Mouse (Mus musculus) midbrain, embryonic 12.5 days (tissue): ENCODE results near the gene AC124108.1. TPM values are rescaled to one million over a fixed set of nuclear protein-coding genes. Genes with fewer than 3 reads are reported as not detected.
A peak's percentile ranks its signal among the peaks of the same experiment; 100 is the strongest.

Experiments used
- ATAC-seq: fragments of 200-750 bp; cut with Nextera tagmentation; 2 replicates; pipeline ENCODE4 v1.8.0; 2017; ENCODE audit warnings: low read depth, moderate TSS enrichment, moderate library complexity; ENCODE audit not compliant: low FRiP score
- H3K27ac ChIP-seq: fragments of 300-500 bp; sonication (generic); replicated peaks from 2 replicates; pipeline ENCODE4 v1.5.1; 2016; ENCODE audit warnings: mild to moderate bottlenecking
- H3K27me3 ChIP-seq: fragments of 300-500 bp; sonication (generic); 2 replicates; pipeline ENCODE4 v1.6.1; 2016; ENCODE audit warnings: mild to moderate bottlenecking
- H3K36me3 ChIP-seq: fragments of 300-500 bp; sonication (generic); 2 replicates; pipeline ENCODE4 v1.6.1; 2016
- H3K4me1 ChIP-seq: fragments of 300-500 bp; sonication (generic); 2 replicates; pipeline ENCODE4 v1.6.1; 2016
- H3K4me2 ChIP-seq: fragments of 300-500 bp; sonication (generic); replicated peaks from 2 replicates; pipeline ENCODE4 v1.6.1; 2016; ENCODE audit warnings: mild to moderate bottlenecking, moderate library complexity
- H3K4me3 ChIP-seq: fragments of 300-500 bp; sonication (generic); 2 replicates; pipeline ENCODE4 v1.5.1; 2016; ENCODE audit warnings: mild to moderate bottlenecking
- H3K9ac ChIP-seq: fragments of 300-500 bp; sonication (generic); replicated peaks from 2 replicates; pipeline ENCODE4 v1.6.1; 2016; ENCODE audit warnings: mild to moderate bottlenecking, moderate library complexity
- H3K9me3 ChIP-seq: fragments of 300-500 bp; sonication (generic); 2 replicates; pipeline ENCODE4 v1.6.1; 2016; ENCODE audit warnings: mild to moderate bottlenecking
- WGBS: fragments of 180-500 bp; shearing (Covaris S2); methylation state at CpG from one replicate; pipeline ENCODE4 v1.1.7; 2016; 5-methylcytosine and 5-hydroxymethylcytosine counted together
- polyA plus RNA-seq: library from polyadenylated mRNA; unstranded; fragments of >200 nt; fragmentation: Nextera tagmentation; extraction: Ambion mirVana; gene quantifications from 2 replicates; pipeline ENCODE4 v1.2.1, GENCODE M21; 2016

Gene AC124108.1
- polyA plus RNA-seq, 1 experiment from 2014 or later, result 6.1 TPM

GRCm38 (mm10) chr1:132168115-132168767 is 23.0 kb upstream of the AC124108.1 start:
- ATAC-seq, result peak; percentile 75
- Histone ChIP-seq H3K27me3 (peaks cover 29% of the 10 kb centered on the region), H3K9ac (no peak overlapping the region; the same call in 1 of the 2 replicates), H3K4me1 (peaks cover 32% of the 10 kb centered on the region), H3K4me3 (peak overlapping the region; percentile 19), H3K27ac (peak overlapping the region; percentile 71), H3K36me3 (no peaks in the 10 kb centered on the region), H3K9me3 (no peaks in the 10 kb centered on the region), H3K4me2 (peak overlapping the region; percentile 48)
- WGBS, result 11% methylated on average over 12 of the region's 12 CpGs

DNA sequence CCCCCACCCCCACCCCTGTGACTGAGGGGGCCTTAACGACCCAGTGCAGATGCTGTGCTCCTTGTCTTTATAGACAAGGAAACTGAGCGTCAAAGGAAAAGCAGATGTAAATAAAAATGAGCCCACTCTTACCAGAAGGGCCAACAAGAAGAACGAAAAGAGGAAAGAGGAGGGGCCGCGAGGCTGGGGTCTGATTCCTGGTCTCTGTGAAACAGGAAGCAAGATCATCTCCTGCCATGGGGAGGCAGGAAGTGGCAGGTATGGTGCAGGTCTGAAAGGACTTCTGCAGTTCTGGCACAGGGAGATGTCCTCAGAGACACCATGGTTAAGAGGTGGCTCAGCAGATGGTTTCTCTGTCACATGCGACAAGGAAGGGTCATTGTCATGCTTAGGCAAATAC is 20.6 kb upstream of the AC124108.1 start:
- Histone ChIP-seq H3K4me2 (no peak overlapping the region), H3K9ac (no peak overlapping the region), H3K27me3 (peaks cover 23% of the 10 kb centered on the region), H3K9me3 (no peaks in the 10 kb centered on the region), H3K4me3 (no peak overlapping the region), H3K27ac (no peak overlapping the region), H3K36me3 (no peaks in the 10 kb centered on the region), H3K4me1 (peaks cover 23% of the 10 kb centered on the region)
- ATAC-seq, result no peak
- WGBS, result 52% methylated on average over 6 of the region's 6 CpGs

DNA sequence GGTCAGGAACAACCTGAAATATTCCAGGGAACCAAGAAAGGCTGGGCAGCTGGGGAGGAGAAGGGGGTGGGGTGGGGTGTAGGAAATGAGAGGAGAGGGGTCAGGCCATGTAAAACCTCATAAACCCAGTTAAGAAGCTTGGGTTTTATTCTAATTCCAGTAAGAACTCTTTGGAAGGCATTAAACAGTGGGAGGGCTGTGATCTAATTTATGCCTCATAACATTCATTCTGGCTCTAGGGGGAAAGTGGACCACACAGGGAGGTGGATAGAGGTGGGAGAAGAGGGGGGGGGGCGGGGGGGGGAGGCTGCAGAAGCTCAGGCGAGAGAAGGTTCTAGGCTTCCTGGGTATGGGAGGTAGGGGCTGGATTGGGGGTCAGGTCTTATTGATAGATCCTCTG is 19.6 kb upstream of the AC124108.1 start:
- 0% methylated on average over 1 of the region's 2 CpGs for WGBS
- Histone ChIP-seq H3K36me3 (no peaks in the 10 kb centered on the region), H3K4me3 (no peak overlapping the region), H3K4me2 (no peak overlapping the region), H3K27me3 (peaks cover 23% of the 10 kb centered on the region), H3K27ac (no peak overlapping the region), H3K9ac (no peak overlapping the region), H3K4me1 (peaks cover 23% of the 10 kb centered on the region), H3K9me3 (no peaks in the 10 kb centered on the region)
- no peak for ATAC-seq

DNA sequence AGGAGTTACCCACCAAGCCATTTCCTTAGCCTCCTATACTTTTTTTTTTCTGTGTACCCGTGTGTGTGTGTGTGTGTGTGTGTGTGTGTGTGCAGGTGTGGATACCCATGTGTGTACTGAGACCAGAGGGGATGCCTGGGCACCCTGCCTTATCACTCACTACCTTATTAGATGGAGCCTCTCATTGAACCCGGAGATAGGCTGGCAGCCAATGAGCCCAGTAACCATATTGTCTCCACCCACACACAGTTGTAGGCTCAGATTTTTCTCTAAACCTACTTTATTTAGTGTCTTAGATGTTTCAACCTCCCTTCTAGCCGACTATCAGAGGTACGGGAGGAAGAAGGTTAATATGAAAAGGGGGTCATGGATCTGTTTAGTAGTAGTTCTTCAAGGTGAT is 5.0 kb upstream of the AC124108.1 start:
- peaks cover 21% of the 10 kb centered on the region for H3K27me3 ChIP-seq
- no peaks in the 10 kb centered on the region for H3K9me3 ChIP-seq
- no peaks in the 10 kb centered on the region for H3K36me3 ChIP-seq
- no peak overlapping the region for H3K4me3 ChIP-seq
- H3K4me2 ChIP-seq, result no peak overlapping the region
- no peak overlapping the region for H3K27ac ChIP-seq
- 83% methylated on average over 4 of the region's 4 CpGs for WGBS
- H3K9ac ChIP-seq, result no peak overlapping the region
- ATAC-seq, result no peak
- H3K4me1 ChIP-seq, result peaks cover 22% of the 10 kb centered on the region

- ATAC-seq, result no peak
- no peak overlapping the region; the same call in 1 of the 2 replicates for H3K9ac ChIP-seq
- 0 out of 2 replicates have a peak overlapping the region, but pooled peaks have one; percentile 100 for H3K27ac ChIP-seq
- no peak overlapping the region for H3K4me3 ChIP-seq
- no peaks in the 10 kb centered on the region for H3K9me3 ChIP-seq
- H3K4me2 ChIP-seq, result no peak overlapping the region
- peaks cover 36% of the 10 kb centered on the region for H3K4me1 ChIP-seq
- H3K36me3 ChIP-seq, result no peaks in the 10 kb centered on the region
- H3K27me3 ChIP-seq, result peaks cover 21% of the 10 kb centered on the region
- 48% methylated on average over 9 of the region's 9 CpGs for WGBS
Measured at GRCm38 (mm10) chr1:132188442-132189066, 2.7 kb upstream of the AC124108.1 start.

GRCm38 (mm10) chr1:132189231-132189630 is 2.0 kb upstream of the AC124108.1 start:
- H3K9ac ChIP-seq, result peak overlapping the region; percentile 100; the same call in 1 of the 2 replicates
- H3K4me3 ChIP-seq, result no peak overlapping the region
- H3K27ac ChIP-seq, result peak overlapping the region; percentile 100
- H3K9me3 ChIP-seq, result no peaks in the 10 kb centered on the region
- 39% methylated on average over 4 of the region's 4 CpGs for WGBS
- peaks cover 21% of the 10 kb centered on the region for H3K27me3 ChIP-seq
- ATAC-seq, result no peak
- peak overlapping the region; percentile 81 for H3K4me2 ChIP-seq
- peaks cover 43% of the 10 kb centered on the region for H3K4me1 ChIP-seq
- no peaks in the 10 kb centered on the region for H3K36me3 ChIP-seq

DNA sequence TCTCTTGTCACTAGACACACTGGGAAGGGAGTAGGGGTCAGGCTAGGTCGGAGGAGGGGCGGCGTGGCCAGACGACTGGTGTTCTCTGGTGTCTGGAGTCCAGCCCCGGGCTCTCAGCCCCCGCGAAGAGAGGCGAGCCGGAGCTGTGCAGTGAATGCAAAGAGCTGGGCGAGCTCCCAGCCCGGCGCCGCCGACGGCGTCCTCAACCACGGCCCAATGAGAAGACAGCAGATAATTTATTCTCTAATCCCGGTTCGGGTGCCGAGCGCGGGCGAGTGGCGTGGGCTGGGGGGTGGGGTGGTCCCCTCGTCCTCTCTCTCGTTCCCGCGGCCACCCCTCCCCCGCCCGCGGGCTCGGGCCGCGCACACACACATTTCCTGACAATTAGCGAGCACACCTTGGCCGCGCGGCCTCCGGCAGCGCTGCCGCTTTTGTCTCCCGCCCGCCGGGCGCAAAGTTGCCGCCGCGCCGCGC is 1.2 kb upstream of the AC124108.1 start:
- Histone ChIP-seq H3K4me1 (peaks cover 51% of the 10 kb centered on the region), H3K36me3 (peaks cover 2% of the 10 kb centered on the region; the same call in 1 of the 2 replicates), H3K27me3 (peaks cover 21% of the 10 kb centered on the region), H3K4me2 (peak overlapping the region; percentile 81), H3K27ac (peak overlapping the region; percentile 100), H3K4me3 (peak overlapping the region; percentile 96), H3K9ac (peak overlapping the region; percentile 100), H3K9me3 (no peaks in the 10 kb centered on the region)
- WGBS, result 1% methylated on average over 37 of the region's 50 CpGs
- ATAC-seq, result peak; percentile 89

DNA sequence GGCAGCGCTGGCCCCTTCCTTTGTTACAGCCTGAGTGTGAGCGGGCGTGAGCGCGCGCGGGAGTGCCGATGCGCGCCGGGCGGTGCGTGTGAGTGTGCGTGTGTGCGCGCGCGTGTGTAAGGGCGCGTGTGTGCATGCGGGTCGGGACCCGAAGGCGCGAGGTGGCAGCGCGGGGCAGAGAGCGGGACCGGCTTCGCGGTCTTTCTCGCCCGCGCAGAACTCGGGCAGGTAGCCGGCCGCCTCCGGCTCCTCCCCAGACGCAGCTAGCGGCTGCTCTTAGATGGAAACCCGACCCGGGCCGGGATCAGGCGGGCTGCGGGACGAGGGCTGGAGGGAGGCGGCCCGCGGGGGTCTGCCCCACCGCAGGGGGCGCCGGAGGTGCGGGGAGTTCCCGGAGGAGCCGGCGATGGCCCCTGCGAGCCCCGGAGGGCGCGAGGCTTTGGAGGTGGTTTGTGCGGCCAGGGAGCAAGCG is 600 bp upstream of the AC124108.1 start:
- peak; percentile 20; the same call in 1 of the 2 replicates for ATAC-seq
- Histone ChIP-seq H3K27ac (peak overlapping the region; percentile 100), H3K9me3 (no peaks in the 10 kb centered on the region), H3K4me3 (peak overlapping the region; percentile 96), H3K9ac (peak overlapping the region; percentile 100), H3K4me1 (peaks cover 57% of the 10 kb centered on the region), H3K36me3 (peaks cover 2% of the 10 kb centered on the region; the same call in 1 of the 2 replicates), H3K27me3 (peaks cover 21% of the 10 kb centered on the region), H3K4me2 (peak overlapping the region; percentile 81)
- WGBS, result under 1% methylated on average over 62 of the region's 62 CpGs

GRCm38 (mm10) chr1:132191786-132192680 is 776 bp downstream of the AC124108.1 start:
- H3K27ac ChIP-seq, result peak overlapping the region; percentile 100
- peak overlapping the region; percentile 81 for H3K4me2 ChIP-seq
- peak overlapping the region; percentile 96 for H3K4me3 ChIP-seq
- peaks cover 17% of the 10 kb centered on the region for H3K27me3 ChIP-seq
- H3K4me1 ChIP-seq, result peaks cover 71% of the 10 kb centered on the region
- WGBS, result 1% methylated on average over 16 of the region's 16 CpGs
- H3K9ac ChIP-seq, result peak overlapping the region; percentile 100
- ATAC-seq, result peak; percentile 31
- H3K36me3 ChIP-seq, result peaks cover 2% of the 10 kb centered on the region; the same call in 1 of the 2 replicates
- H3K9me3 ChIP-seq, result no peaks in the 10 kb centered on the region

DNA sequence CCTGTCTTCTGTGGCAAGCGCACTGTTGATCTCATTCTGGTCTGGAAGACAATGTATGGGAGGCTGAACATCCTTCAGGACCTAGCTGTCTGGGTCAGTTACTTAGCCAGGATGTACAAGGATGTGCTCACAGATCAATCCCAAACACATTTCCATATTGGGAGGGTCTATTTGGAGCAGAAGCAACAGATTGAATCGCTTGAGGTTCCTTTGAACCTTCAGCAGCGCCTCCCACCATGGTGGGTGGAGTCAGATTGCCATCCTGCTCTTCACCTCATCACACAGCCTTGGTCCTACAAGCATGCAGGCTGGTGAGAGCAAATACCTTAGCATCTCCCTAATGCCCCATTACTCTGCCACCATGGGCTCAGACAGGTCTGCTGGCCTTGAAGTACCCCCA is 2.5 kb downstream of the AC124108.1 start:
- Histone ChIP-seq H3K4me2 (peak overlapping the region; percentile 81), H3K27me3 (peaks cover 1% of the 10 kb centered on the region; the same call in 1 of the 2 replicates), H3K9me3 (no peaks in the 10 kb centered on the region), H3K36me3 (peaks cover 5% of the 10 kb centered on the region; the same call in 1 of the 2 replicates), H3K9ac (peak overlapping the region; percentile 100; the same call in 1 of the 2 replicates), H3K4me1 (peaks cover 81% of the 10 kb centered on the region), H3K4me3 (peak overlapping the region; percentile 96), H3K27ac (peak overlapping the region; percentile 100)
- no peak for ATAC-seq
- 76% methylated on average over 3 of the region's 3 CpGs for WGBS

DNA sequence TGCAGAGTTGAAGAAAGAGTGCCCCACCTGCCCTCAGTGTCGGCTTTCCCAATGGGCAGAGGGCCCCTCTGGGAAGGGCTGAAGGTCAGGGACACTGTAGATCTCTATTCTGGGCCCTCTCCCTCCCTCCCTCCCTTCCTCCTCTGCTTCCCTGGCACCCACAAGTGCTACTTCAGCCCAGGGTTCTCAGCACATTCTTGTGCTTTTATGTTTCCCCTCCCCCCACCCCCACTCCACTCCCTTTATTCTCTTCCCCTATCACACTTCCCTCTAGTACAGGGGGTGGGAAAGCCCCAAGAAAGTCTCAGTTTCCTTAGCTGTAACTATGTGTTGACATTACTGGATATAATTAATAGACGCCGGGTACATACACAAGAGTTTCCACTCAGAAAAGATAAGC is 3.4 kb downstream of the AC124108.1 start:
- Histone ChIP-seq H3K9ac (peak overlapping the region; percentile 46; the same call in 1 of the 2 replicates), H3K4me1 (peaks cover 81% of the 10 kb centered on the region), H3K27ac (peak overlapping the region; percentile 56; the same call in 1 of the 2 replicates), H3K4me2 (peak overlapping the region; percentile 81), H3K27me3 (no peaks in the 10 kb centered on the region), H3K36me3 (peaks cover 10% of the 10 kb centered on the region), H3K4me3 (no peak overlapping the region), H3K9me3 (no peaks in the 10 kb centered on the region)
- WGBS, result 44% methylated on average over 3 of the region's 3 CpGs
- ATAC-seq, result no peak
